Mouse (Mus musculus): ENCODE measurements around the gene Piezo1. TPM values are rescaled to one million over a fixed set of nuclear protein-coding genes. Genes with fewer than 3 reads are reported as not detected.

Piezo1 gene
- polyA plus RNA-seq, 1 experiment from 2014 or later, result 4.7 TPM

GRCm38 (mm10) chr8:122568881-122569309, 17.8 kb upstream of the Piezo1 start:
- H3K4me2 ChIP-seq, result peak overlapping the region; percentile 81
- H3K27me3 ChIP-seq, result no peaks in the 10 kb centered on the region
- no peaks in the 10 kb centered on the region for H3K9me3 ChIP-seq
- WGBS, result 10% methylated on average over 10 of the region's 10 CpGs
- no peak for ATAC-seq (ENCODE audit: low FRiP score)
- peak overlapping the region; percentile 88 for H3K9ac ChIP-seq
- no peak overlapping the region for H3K27ac ChIP-seq
- H3K4me3 ChIP-seq (replicated peaks), result peak overlapping the region; percentile 86
- peaks cover 44% of the 10 kb centered on the region for H3K36me3 ChIP-seq (replicated peaks)
- peaks cover 39% of the 10 kb centered on the region for H3K4me1 ChIP-seq

- Histone ChIP-seq H3K9ac (peak overlapping the region; percentile 88), H3K27ac (peak overlapping the region; percentile 89), H3K4me3 (replicated peaks) (peak overlapping the region; percentile 86), H3K9me3 (no peaks in the 10 kb centered on the region), H3K4me2 (peak overlapping the region; percentile 81), H3K27me3 (no peaks in the 10 kb centered on the region), H3K36me3 (replicated peaks) (peaks cover 39% of the 10 kb centered on the region), H3K4me1 (peaks cover 33% of the 10 kb centered on the region)
- WGBS, result under 1% methylated on average over 34 of the region's 34 CpGs
- ATAC-seq (ENCODE audit: low FRiP score), result peak; percentile 66
These were observed 17.0 kb upstream of the Piezo1 start for GRCm38 (mm10) chr8:122568109-122568504.

- Histone ChIP-seq H3K4me1 (peaks cover 29% of the 10 kb centered on the region), H3K36me3 (replicated peaks) (peaks cover 33% of the 10 kb centered on the region), H3K27me3 (no peaks in the 10 kb centered on the region), H3K9me3 (no peaks in the 10 kb centered on the region), H3K9ac (peak within 1 kb of the TSS; percentile 88), H3K27ac (peak within 1 kb of the TSS; percentile 89), H3K4me3 (replicated peaks) (peak within 1 kb of the TSS; percentile 86), H3K4me2 (peak within 1 kb of the TSS; percentile 81)
- under 1% methylated on average over 62 of the region's 62 CpGs for WGBS
- ATAC-seq (ENCODE audit: low FRiP score), result peak; percentile 96
These were observed 16.4 kb upstream of the Piezo1 start, which contains the start of gene Cdt1 for GRCm38 (mm10) chr8:122567361-122568108. Cdt1 (plus strand) TSS chr8:122568015.

GRCm38 (mm10) chr8:122566766-122567165, 15.6 kb upstream of the Piezo1 start:
- Histone ChIP-seq H3K27me3 (no peaks in the 10 kb centered on the region), H3K4me3 (replicated peaks) (peak overlapping the region; percentile 86), H3K4me1 (peaks cover 28% of the 10 kb centered on the region), H3K9me3 (no peaks in the 10 kb centered on the region), H3K9ac (peak overlapping the region; percentile 88), H3K4me2 (peak overlapping the region; percentile 81), H3K36me3 (replicated peaks) (peaks cover 25% of the 10 kb centered on the region), H3K27ac (peak overlapping the region; percentile 89)
- WGBS, result 30% methylated on average over 6 of the region's 6 CpGs
- no peak for ATAC-seq (ENCODE audit: low FRiP score)

- peaks cover 27% of the 10 kb centered on the region for H3K4me1 ChIP-seq
- WGBS, result 91% methylated on average over 25 of the region's 25 CpGs
- H3K36me3 ChIP-seq (replicated peaks), result peaks cover 4% of the 10 kb centered on the region
These were observed 13.5 kb upstream of the Piezo1 start for GRCm38 (mm10) chr8:122564363-122565352.

GRCm38 (mm10) chr8:122561199-122561598, 10.1 kb upstream of the Piezo1 start:
- Histone ChIP-seq H3K36me3 (replicated peaks) (no peaks in the 10 kb centered on the region), H3K27me3 (no peaks in the 10 kb centered on the region), H3K9me3 (no peaks in the 10 kb centered on the region), H3K4me1 (peaks cover 7% of the 10 kb centered on the region; the same call in 1 of the 2 replicates), H3K27ac (no peak overlapping the region), H3K9ac (no peak overlapping the region), H3K4me3 (replicated peaks) (no peak overlapping the region), H3K4me2 (no peak overlapping the region)
- 88% methylated on average over 5 of the region's 5 CpGs for WGBS
- ATAC-seq (ENCODE audit: low FRiP score), result no peak

More at GRCm38 (mm10) chr8:122564363-122565352, 13.5 kb upstream of the Piezo1 start:
- Histone ChIP-seq H3K4me2 (no peak overlapping the region), H3K4me3 (replicated peaks) (no peak overlapping the region), H3K27me3 (no peaks in the 10 kb centered on the region), H3K27ac (no peak overlapping the region), H3K9me3 (no peaks in the 10 kb centered on the region), H3K9ac (no peak overlapping the region)
- ATAC-seq (ENCODE audit: low FRiP score), result no peak

GRCm38 (mm10) chr8:122558671-122559349, 7.7 kb upstream of the Piezo1 start:
- Histone ChIP-seq H3K9me3 (no peaks in the 10 kb centered on the region), H3K27ac (no peak overlapping the region), H3K36me3 (replicated peaks) (no peaks in the 10 kb centered on the region), H3K4me2 (no peak overlapping the region), H3K4me3 (replicated peaks) (no peak overlapping the region), H3K27me3 (no peaks in the 10 kb centered on the region), H3K4me1 (peaks cover 7% of the 10 kb centered on the region; the same call in 1 of the 2 replicates), H3K9ac (no peak overlapping the region)
- ATAC-seq (ENCODE audit: low FRiP score), result no peak
- WGBS, result 22% methylated on average over 11 of the region's 12 CpGs

- no peak overlapping the region for H3K27ac ChIP-seq
- no peaks in the 10 kb centered on the region for H3K27me3 ChIP-seq
- H3K4me1 ChIP-seq, result peaks cover 7% of the 10 kb centered on the region; the same call in 1 of the 2 replicates
- ATAC-seq (ENCODE audit: low FRiP score), result no peak
- no peak overlapping the region for H3K4me2 ChIP-seq
- H3K4me3 ChIP-seq (replicated peaks), result no peak overlapping the region
- no peaks in the 10 kb centered on the region for H3K36me3 ChIP-seq (replicated peaks)
- WGBS, result 38% methylated on average over 10 of the region's 10 CpGs
- H3K9me3 ChIP-seq, result no peaks in the 10 kb centered on the region
- no peak overlapping the region for H3K9ac ChIP-seq
These were observed 6.3 kb upstream of the Piezo1 start for GRCm38 (mm10) chr8:122557248-122558038.

GRCm38 (mm10) chr8:122556030-122557009, 5.2 kb upstream of the Piezo1 start:
- no peak overlapping the region for H3K4me2 ChIP-seq
- H3K9ac ChIP-seq, result no peak overlapping the region
- peaks cover 8% of the 10 kb centered on the region; the same call in 1 of the 2 replicates for H3K4me1 ChIP-seq
- no peaks in the 10 kb centered on the region for H3K9me3 ChIP-seq
- H3K36me3 ChIP-seq (replicated peaks), result no peaks in the 10 kb centered on the region
- H3K4me3 ChIP-seq (replicated peaks), result no peak overlapping the region
- no peak for ATAC-seq (ENCODE audit: low FRiP score)
- H3K27me3 ChIP-seq, result peaks cover 10% of the 10 kb centered on the region
- H3K27ac ChIP-seq, result 0 out of 2 replicates have a peak overlapping the region, but pooled peaks have one; percentile 19
- 73% methylated on average over 12 of the region's 12 CpGs for WGBS

- no peak overlapping the region for H3K27ac ChIP-seq
- ATAC-seq (ENCODE audit: low FRiP score), result no peak
- WGBS, result 83% methylated on average over 6 of the region's 6 CpGs
- peaks cover 25% of the 10 kb centered on the region for H3K27me3 ChIP-seq
- no peak overlapping the region for H3K4me2 ChIP-seq
- H3K4me3 ChIP-seq (replicated peaks), result no peak overlapping the region
- no peaks in the 10 kb centered on the region for H3K36me3 ChIP-seq (replicated peaks)
- H3K9ac ChIP-seq, result no peak overlapping the region
- H3K9me3 ChIP-seq, result no peaks in the 10 kb centered on the region
- H3K4me1 ChIP-seq, result peaks cover 21% of the 10 kb centered on the region
These were observed 3.7 kb upstream of the Piezo1 start for GRCm38 (mm10) chr8:122554786-122555185.

Data from forebrain, embryonic 12.5 days (tissue).